Mouse (Mus musculus) heart, embryonic 13.5 days (tissue): Measurements from ENCODE around the gene Cacnb4. TPM values are rescaled to one million over a fixed set of nuclear protein-coding genes. Genes with fewer than 3 reads are reported as not detected.

ENCODE experiments used
- ATAC-seq: fragments of 200-750 bp; cut with Nextera tagmentation; 2 replicates; pipeline ENCODE4 v1.8.0; 2017; ENCODE audit warnings: moderate TSS enrichment; ENCODE audit not compliant: insufficient number of reproducible peaks, low FRiP score, low TSS enrichment; ENCODE audit errors: extremely low read depth
- H3K27ac ChIP-seq: fragments of 300-500 bp; sonication (generic); replicated peaks from 2 replicates; pipeline ENCODE4 v1.5.1; 2015; ENCODE audit warnings: moderate library complexity, mild to moderate bottlenecking, inconsistent platforms
- H3K27me3 ChIP-seq: fragments of 300-500 bp; sonication (generic); replicated peaks from 2 replicates; pipeline ENCODE4 v1.6.1; 2015; ENCODE audit warnings: mild to moderate bottlenecking, inconsistent platforms
- H3K36me3 ChIP-seq: fragments of 300-500 bp; sonication (generic); 2 replicates; pipeline ENCODE4 v1.6.1; 2015; ENCODE audit warnings: mild to moderate bottlenecking, inconsistent platforms
- H3K4me1 ChIP-seq: fragments of 300-500 bp; sonication (generic); 2 replicates; pipeline ENCODE4 v1.6.1; 2015; ENCODE audit warnings: inconsistent platforms
- H3K4me2 ChIP-seq: fragments of 300-500 bp; sonication (generic); 2 replicates; pipeline ENCODE4 v1.6.1; 2015; ENCODE audit warnings: inconsistent platforms, mild to moderate bottlenecking, moderate library complexity
- H3K4me3 ChIP-seq: fragments of 300-500 bp; sonication (generic); 2 replicates; pipeline ENCODE4 v1.5.1; 2015; ENCODE audit warnings: moderate library complexity, mild to moderate bottlenecking, inconsistent platforms
- H3K9ac ChIP-seq: fragments of 300-500 bp; sonication (generic); 2 replicates; pipeline ENCODE4 v1.6.1; 2015; ENCODE audit warnings: inconsistent platforms, mild to moderate bottlenecking, moderate library complexity
- H3K9me3 ChIP-seq: fragments of 300-500 bp; sonication (generic); 2 replicates; pipeline ENCODE4 v1.6.1; 2016; ENCODE audit warnings: inconsistent platforms
- WGBS: fragments of 180-500 bp; shearing (Covaris S2); methylation state at CpG from one replicate; pipeline ENCODE4 v1.1.7; 2015; ENCODE audit warnings: mixed read lengths; 5-methylcytosine and 5-hydroxymethylcytosine counted together
- polyA plus RNA-seq: library from polyadenylated mRNA; unstranded; fragments of >200 nt; fragmentation: Nextera tagmentation; extraction: Ambion mirVana; gene quantifications from 2 replicates; pipeline ENCODE4 v1.2.1, GENCODE M21; 2015

Gene Cacnb4
- polyA plus RNA-seq, 1 experiment from 2014 or later: 0.41 TPM

GRCm38 (mm10) chr2:52581132-52581781, 95.4 kb downstream of the Cacnb4 start:
- no peaks in the 10 kb centered on the region for H3K27me3 ChIP-seq
- H3K4me1 ChIP-seq: peaks cover 23% of the 10 kb centered on the region
- 86% methylated on average over 11 of the region's 11 CpGs for WGBS
- H3K9me3 ChIP-seq: no peaks in the 10 kb centered on the region; the same call in 1 of the 2 replicates
- no peak overlapping the region for H3K27ac ChIP-seq
- H3K9ac ChIP-seq: no peak overlapping the region
- H3K36me3 ChIP-seq: no peaks in the 10 kb centered on the region
- H3K4me3 ChIP-seq: no peak overlapping the region
- no peak overlapping the region for H3K4me2 ChIP-seq
- no peak for ATAC-seq

- Histone ChIP-seq H3K27me3 (no peaks in the 10 kb centered on the region), H3K4me2 (no peak overlapping the region), H3K36me3 (no peaks in the 10 kb centered on the region), H3K27ac (no peak overlapping the region), H3K4me1 (peaks cover 28% of the 10 kb centered on the region), H3K4me3 (no peak overlapping the region), H3K9ac (no peak overlapping the region), H3K9me3 (no peaks in the 10 kb centered on the region; the same call in 1 of the 2 replicates)
- WGBS: 69% methylated on average over 5 of the region's 5 CpGs
- ATAC-seq: no peak
These were observed 95.9 kb downstream of the Cacnb4 start for GRCm38 (mm10) chr2:52580697-52581096.

- ATAC-seq: no peak
- WGBS: 38% methylated on average over 3 of the region's 3 CpGs
- H3K9ac ChIP-seq: no peak overlapping the region
- no peaks in the 10 kb centered on the region for H3K27me3 ChIP-seq
- H3K36me3 ChIP-seq: no peaks in the 10 kb centered on the region
- no peak overlapping the region for H3K4me3 ChIP-seq
- H3K9me3 ChIP-seq: no peaks in the 10 kb centered on the region; the same call in 1 of the 2 replicates
- peaks cover 31% of the 10 kb centered on the region for H3K4me1 ChIP-seq
- H3K4me2 ChIP-seq: no peak overlapping the region
- peak overlapping the region; percentile 45 for H3K27ac ChIP-seq
These were observed 97.8 kb downstream of the Cacnb4 start for GRCm38 (mm10) chr2:52578846-52579245.

- H3K27ac ChIP-seq: no peak overlapping the region
- no peak overlapping the region for H3K4me2 ChIP-seq
- 79% methylated on average over 4 of the region's 4 CpGs for WGBS
- no peaks in the 10 kb centered on the region for H3K27me3 ChIP-seq
- H3K4me3 ChIP-seq: no peak overlapping the region
- H3K36me3 ChIP-seq: no peaks in the 10 kb centered on the region
- H3K9me3 ChIP-seq: no peaks in the 10 kb centered on the region; the same call in 1 of the 2 replicates
- H3K4me1 ChIP-seq: peaks cover 31% of the 10 kb centered on the region
- H3K9ac ChIP-seq: no peak overlapping the region
- ATAC-seq: no peak
These were observed 98.9 kb downstream of the Cacnb4 start for GRCm38 (mm10) chr2:52577700-52578099.

GRCm38 (mm10) chr2:52576546-52576945, 100.1 kb downstream of the Cacnb4 start:
- no peak overlapping the region for H3K4me2 ChIP-seq
- H3K4me3 ChIP-seq: no peak overlapping the region
- ATAC-seq: no peak
- no peak overlapping the region for H3K27ac ChIP-seq
- no peak overlapping the region for H3K9ac ChIP-seq
- no peaks in the 10 kb centered on the region; the same call in 1 of the 2 replicates for H3K9me3 ChIP-seq
- H3K27me3 ChIP-seq: no peaks in the 10 kb centered on the region
- no peaks in the 10 kb centered on the region for H3K36me3 ChIP-seq
- 56% methylated on average over 2 of the region's 2 CpGs for WGBS
- peaks cover 38% of the 10 kb centered on the region for H3K4me1 ChIP-seq

- H3K4me3 ChIP-seq: no peak overlapping the region
- WGBS: 72% methylated on average over 10 of the region's 10 CpGs
- H3K9ac ChIP-seq: no peak overlapping the region
- peaks cover 46% of the 10 kb centered on the region for H3K4me1 ChIP-seq
- ATAC-seq: no peak
- no peaks in the 10 kb centered on the region for H3K9me3 ChIP-seq
- H3K27ac ChIP-seq: no peak overlapping the region
- H3K36me3 ChIP-seq: no peaks in the 10 kb centered on the region
- H3K27me3 ChIP-seq: no peaks in the 10 kb centered on the region
- H3K4me2 ChIP-seq: no peak overlapping the region
These were observed 100.9 kb downstream of the Cacnb4 start for GRCm38 (mm10) chr2:52575637-52576175.

- H3K9ac ChIP-seq: no peak overlapping the region
- no peaks in the 10 kb centered on the region for H3K36me3 ChIP-seq
- no peak overlapping the region for H3K27ac ChIP-seq
- no peaks in the 10 kb centered on the region for H3K9me3 ChIP-seq
- H3K4me1 ChIP-seq: peaks cover 54% of the 10 kb centered on the region
- no peak for ATAC-seq
- WGBS: 73% methylated on average over 3 of the region's 3 CpGs
- no peak overlapping the region for H3K4me3 ChIP-seq
- no peak overlapping the region for H3K4me2 ChIP-seq
- H3K27me3 ChIP-seq: no peaks in the 10 kb centered on the region
These were observed 101.7 kb downstream of the Cacnb4 start for GRCm38 (mm10) chr2:52574929-52575328.

GRCm38 (mm10) chr2:52572221-52572620, 104.4 kb downstream of the Cacnb4 start:
- Histone ChIP-seq H3K4me2 (peak overlapping the region; percentile 36; the same call in 1 of the 2 replicates), H3K9me3 (no peaks in the 10 kb centered on the region), H3K4me3 (no peak overlapping the region), H3K27me3 (no peaks in the 10 kb centered on the region), H3K36me3 (no peaks in the 10 kb centered on the region), H3K27ac (peak overlapping the region; percentile 85), H3K9ac (no peak overlapping the region), H3K4me1 (peaks cover 42% of the 10 kb centered on the region)
- WGBS: 58% methylated on average over 6 of the region's 6 CpGs
- ATAC-seq: no peak

GRCm38 (mm10) chr2:52571339-52571968, 105.2 kb downstream of the Cacnb4 start:
- H3K4me3 ChIP-seq: no peak overlapping the region
- H3K27ac ChIP-seq: peak overlapping the region; percentile 85
- ATAC-seq: peak; percentile 79; the same call in 1 of the 2 replicates
- no peaks in the 10 kb centered on the region for H3K9me3 ChIP-seq
- H3K4me2 ChIP-seq: peak overlapping the region; percentile 36
- H3K36me3 ChIP-seq: no peaks in the 10 kb centered on the region
- 0 out of 2 replicates have a peak overlapping the region, but pooled peaks have one; percentile 28 for H3K9ac ChIP-seq
- H3K27me3 ChIP-seq: no peaks in the 10 kb centered on the region
- WGBS: 20% methylated on average over 13 of the region's 13 CpGs
- H3K4me1 ChIP-seq: peaks cover 35% of the 10 kb centered on the region

GRCm38 (mm10) chr2:52570781-52571180, 105.8 kb downstream of the Cacnb4 start:
- WGBS: 28% methylated on average over 5 of the region's 5 CpGs
- no peak overlapping the region for H3K9ac ChIP-seq
- ATAC-seq: no peak
- peak overlapping the region; percentile 85 for H3K27ac ChIP-seq
- H3K36me3 ChIP-seq: no peaks in the 10 kb centered on the region
- no peaks in the 10 kb centered on the region for H3K9me3 ChIP-seq
- H3K4me3 ChIP-seq: no peak overlapping the region
- no peaks in the 10 kb centered on the region for H3K27me3 ChIP-seq
- H3K4me2 ChIP-seq: peak overlapping the region; percentile 36
- peaks cover 28% of the 10 kb centered on the region for H3K4me1 ChIP-seq

- Histone ChIP-seq H3K36me3 (no peaks in the 10 kb centered on the region), H3K4me1 (peaks cover 25% of the 10 kb centered on the region), H3K27me3 (no peaks in the 10 kb centered on the region), H3K4me3 (no peak overlapping the region), H3K27ac (peak overlapping the region; percentile 85), H3K9me3 (no peaks in the 10 kb centered on the region), H3K9ac (no peak overlapping the region), H3K4me2 (no peak overlapping the region)
- 71% methylated on average over 11 of the region's 11 CpGs for WGBS
- no peak for ATAC-seq
These were observed 106.5 kb downstream of the Cacnb4 start for GRCm38 (mm10) chr2:52570171-52570570.
